Mouse (Mus musculus) MEL (cell line): Measurements from ENCODE around the gene Chrng.

Source experiments
- CTCF ChIP-seq, 3 experiments: IDR thresholded peaks in 2 of 3; conservative IDR thresholded peaks in 1 of 3; 2 replicates each; pipeline ENCODE4 v1.5.1; 2011 to 2012; ENCODE audit warnings: low read length in 3 of 3, low read depth in 2 of 3, mild to moderate bottlenecking in 2 of 3, improper control_type of control experiment in 1 of 3, inconsistent platforms in 1 of 3, mixed read lengths in 1 of 3, moderate library complexity in 1 of 3; ENCODE audit not compliant: control insufficient read depth in 1 of 3, insufficient read depth in 1 of 3, poor library complexity in 1 of 3, severe bottlenecking in 1 of 3
- E2F4 ChIP-seq: IDR thresholded peaks from 2 replicates; pipeline ENCODE4 v1.6.1; 2011; ENCODE audit warnings: low read depth, low read length, improper control_type of control experiment, borderline replicate concordance
- GATA1 ChIP-seq: IDR thresholded peaks from 2 replicates; pipeline ENCODE4 v1.6.1; 2011; ENCODE audit warnings: low read depth, low read length, improper control_type of control experiment
- MAFK ChIP-seq: IDR thresholded peaks from 2 replicates; pipeline ENCODE4 v1.6.1; 2011; ENCODE audit warnings: low read depth, mild to moderate bottlenecking, low read length, improper control_type of control experiment, borderline replicate concordance
- MAX ChIP-seq: IDR thresholded peaks from 2 replicates; pipeline ENCODE4 v1.6.1; 2011; ENCODE audit warnings: low read length, improper control_type of control experiment
- MEF2A ChIP-seq: IDR thresholded peaks from 2 replicates; pipeline ENCODE4 v1.6.1; 2014; ENCODE audit warnings: low read depth, mild to moderate bottlenecking, inconsistent platforms, low read length, improper control_type of control experiment; ENCODE audit not compliant: poor library complexity, insufficient replicate concordance, severe bottlenecking; ENCODE audit errors: extremely low read depth
- NELFE ChIP-seq: IDR thresholded peaks from 2 replicates; pipeline ENCODE4 v1.6.1; 2011; ENCODE audit warnings: low read depth, low read length, improper control_type of control experiment
- POLR2A ChIP-seq, 2 experiments: IDR thresholded peaks; 2 replicates each; pipeline ENCODE4 v1.6.1; 2011 to 2012; ENCODE audit warnings: low read length in 2 of 2, mild to moderate bottlenecking in 2 of 2, control low read depth in 1 of 2, improper control_type of control experiment in 1 of 2, low read depth in 1 of 2, moderate library complexity in 1 of 2; ENCODE audit not compliant: control insufficient read depth in 1 of 2, insufficient read depth in 1 of 2, poor library complexity in 1 of 2
- ZC3H11A ChIP-seq: IDR thresholded peaks from 2 replicates; pipeline ENCODE4 v1.6.1; 2012; ENCODE audit warnings: low read depth, mild to moderate bottlenecking, inconsistent platforms, low read length, improper control_type of control experiment

GRCm38 (mm10) chr1:87255173-87255572 lies 50.7 kb downstream of the Chrng start:
- TF ChIP-seq MAFK (no peak), E2F4 (no peak), CTCF (IDR thresholded peaks at IDR 0.05 in 2 of 3, conservative IDR thresholded peaks at IDR 0.05 in 1 of 3; ENCODE audit: control insufficient read depth in 1 of 3, insufficient read depth in 1 of 3, low read depth in 2 of 3, low read length in 3 of 3, poor library complexity in 1 of 3, severe bottlenecking in 1 of 3) (no peak), MEF2A (no peak), ZC3H11A (no peak), NELFE (no peak), MAX (no peak), GATA1 (no peak), POLR2A (IDR thresholded peaks at IDR 0.05; ENCODE audit: control insufficient read depth in 1 of 2, insufficient read depth in 1 of 2, low read depth in 1 of 2, low read length in 2 of 2, poor library complexity in 1 of 2) (no peak)
